Mouse (Mus musculus) limb, embryonic 14.5 days (tissue): ENCODE data around the gene Akap13. TPM values are rescaled to one million over a fixed set of nuclear protein-coding genes. Genes with fewer than 3 reads are reported as not detected.

Source experiments
- ATAC-seq: fragments of 200-750 bp; cut with Nextera tagmentation; 2 replicates; pipeline ENCODE4 v1.8.0; 2017; ENCODE audit warnings: low read depth, moderate number of reproducible peaks, moderate TSS enrichment; ENCODE audit not compliant: low FRiP score
- DNase-seq: peaks from one replicate; pipeline ENCODE4 v3.0.0-alpha.2; 2015; ENCODE audit warnings: low spot score
- H3K27ac ChIP-seq: fragments of 300-500 bp; sonication (generic); replicated peaks from 2 replicates; pipeline ENCODE4 v1.5.1; 2014; ENCODE audit warnings: low read depth, mild to moderate bottlenecking, low read length, moderate library complexity, mixed read lengths
- H3K27me3 ChIP-seq: fragments of 300-500 bp; sonication (generic); 2 replicates; pipeline ENCODE4 v1.6.1; 2014; ENCODE audit warnings: low read length, mixed read lengths; ENCODE audit not compliant: control insufficient read depth, insufficient read depth
- H3K36me3 ChIP-seq: fragments of 300-500 bp; sonication (generic); 2 replicates; pipeline ENCODE4 v1.6.1; 2014; ENCODE audit warnings: mild to moderate bottlenecking, low read length, moderate library complexity, mixed read lengths; ENCODE audit not compliant: control insufficient read depth, insufficient read depth
- H3K4me1 ChIP-seq: fragments of 300-500 bp; sonication (generic); 2 replicates; pipeline ENCODE4 v1.6.1; 2014; ENCODE audit warnings: antibody characterized with exemption, low read length, mixed read lengths; ENCODE audit not compliant: control insufficient read depth, insufficient read depth
- H3K4me2 ChIP-seq: fragments of 300-500 bp; sonication (generic); replicated peaks from 2 replicates; pipeline ENCODE4 v1.6.1; 2014; ENCODE audit warnings: low read depth, mild to moderate bottlenecking, low read length, moderate library complexity; ENCODE audit not compliant: severe bottlenecking
- H3K4me3 ChIP-seq: fragments of 300-500 bp; sonication (generic); replicated peaks from 2 replicates; pipeline ENCODE4 v1.5.1; 2014; ENCODE audit warnings: low read length
- H3K9ac ChIP-seq: fragments of 300-500 bp; sonication (generic); 2 replicates; pipeline ENCODE4 v1.6.1; 2014; ENCODE audit warnings: mild to moderate bottlenecking, low read depth, low read length, moderate library complexity; ENCODE audit not compliant: severe bottlenecking
- H3K9me3 ChIP-seq: fragments of 300-500 bp; sonication (generic); 2 replicates; pipeline ENCODE4 v1.6.1; 2016; ENCODE audit warnings: low read length; ENCODE audit not compliant: control insufficient read depth
- POLR2A ChIP-seq: fragments of 200-500 bp; IDR thresholded peaks from 2 replicates; pipeline ENCODE4 v1.8.0; 2012; ENCODE audit warnings: inconsistent platforms, mild to moderate bottlenecking, moderate library complexity, borderline replicate concordance; ENCODE audit not compliant: insufficient read depth, insufficient read length; ENCODE audit errors: extremely low read depth
- WGBS: fragments of 180-500 bp; shearing (Covaris S2); extraction: QIAGEN DNeasy Blood & Tissue Kit; methylation state at CpG from one replicate; pipeline ENCODE4 v1.1.7; 2014; 5-methylcytosine and 5-hydroxymethylcytosine counted together
- polyA plus RNA-seq, 2 experiments: library from polyadenylated mRNA; depleted of rRNA in 1 of 2; stranded (reverse) in 1 of 2; unstranded in 1 of 2; fragments of >200 nt; fragmentation: Nextera tagmentation in 1 of 2; extraction: Ambion mirVana in 1 of 2; gene quantifications; 2 replicates each; pipeline versions ENCODE4 v1.2.1 to v1.2.3; 2012 to 2014

The Akap13 gene
- polyA plus RNA-seq, 2 experiments = 18.7 to 51.4 TPM

- Histone ChIP-seq H3K4me3 (no peak overlapping the region), H3K9ac (no peak overlapping the region), H3K27me3 (no peaks in the 10 kb centered on the region), H3K36me3 (no peaks in the 10 kb centered on the region), H3K4me2 (no peak overlapping the region), H3K27ac (no peak overlapping the region), H3K4me1 (peaks cover 9% of the 10 kb centered on the region), H3K9me3 (no peaks in the 10 kb centered on the region)
- 62% methylated on average over 1 of the region's 1 CpGs for WGBS
- DNase-seq = no peak
- ATAC-seq = no peak
- TF ChIP-seq POLR2A = no peak
Observed at GRCm38 (mm10) chr7:75460290-75460689, 5.0 kb downstream of the Akap13 start.

- no peak overlapping the region for H3K4me3 ChIP-seq
- no peaks in the 10 kb centered on the region for H3K4me1 ChIP-seq
- no peak overlapping the region for H3K27ac ChIP-seq
- H3K4me2 ChIP-seq = no peak overlapping the region
- no peak for DNase-seq
- H3K36me3 ChIP-seq = no peaks in the 10 kb centered on the region
- ATAC-seq = no peak
- no peaks in the 10 kb centered on the region for H3K27me3 ChIP-seq
- no peaks in the 10 kb centered on the region for H3K9me3 ChIP-seq
- no peak overlapping the region for H3K9ac ChIP-seq
- TF ChIP-seq POLR2A = no peak
Observed at GRCm38 (mm10) chr7:75463579-75464162, 8.3 kb downstream of the Akap13 start.

GRCm38 (mm10) chr7:75467791-75468190, 12.5 kb downstream of the Akap13 start:
- TF ChIP-seq POLR2A = no peak
- H3K27me3 ChIP-seq = no peaks in the 10 kb centered on the region
- DNase-seq = no peak
- no peaks in the 10 kb centered on the region for H3K36me3 ChIP-seq
- 81% methylated on average over 7 of the region's 7 CpGs for WGBS
- H3K4me1 ChIP-seq = no peaks in the 10 kb centered on the region
- H3K27ac ChIP-seq = no peak overlapping the region
- no peak overlapping the region for H3K4me2 ChIP-seq
- H3K4me3 ChIP-seq = no peak overlapping the region
- H3K9me3 ChIP-seq = no peaks in the 10 kb centered on the region
- H3K9ac ChIP-seq = no peak overlapping the region
- ATAC-seq = no peak

- DNase-seq = no peak
- H3K36me3 ChIP-seq = no peaks in the 10 kb centered on the region
- H3K4me2 ChIP-seq = no peak overlapping the region
- H3K4me1 ChIP-seq = peaks cover 8% of the 10 kb centered on the region
- H3K4me3 ChIP-seq = no peak overlapping the region
- no peaks in the 10 kb centered on the region for H3K9me3 ChIP-seq
- 77% methylated on average over 7 of the region's 7 CpGs for WGBS
- no peak overlapping the region for H3K9ac ChIP-seq
- ATAC-seq = no peak
- H3K27me3 ChIP-seq = no peaks in the 10 kb centered on the region
- TF ChIP-seq POLR2A = no peak
- H3K27ac ChIP-seq = no peak overlapping the region
Observed at GRCm38 (mm10) chr7:75470318-75470925, 15.1 kb downstream of the Akap13 start.

- Histone ChIP-seq H3K36me3 (no peaks in the 10 kb centered on the region), H3K27ac (no peak overlapping the region), H3K9ac (no peak overlapping the region), H3K4me3 (no peak overlapping the region), H3K9me3 (no peaks in the 10 kb centered on the region), H3K27me3 (no peaks in the 10 kb centered on the region), H3K4me1 (peaks cover 8% of the 10 kb centered on the region), H3K4me2 (no peak overlapping the region)
- ATAC-seq (no peak), DNase-seq (no peak)
- WGBS = 85% methylated on average over 7 of the region's 7 CpGs
- no peak for TF ChIP-seq POLR2A
Observed at GRCm38 (mm10) chr7:75472316-75473195, 17.2 kb downstream of the Akap13 start.
